Mouse (Mus musculus) heart, embryonic 13.5 days (tissue): ENCODE data around the gene Mrpl49. TPM values are rescaled to one million over a fixed set of nuclear protein-coding genes. Genes with fewer than 3 reads are reported as not detected.

ENCODE experiments used
- ATAC-seq: fragments of 200-750 bp; cut with Nextera tagmentation; 2 replicates; pipeline ENCODE4 v1.8.0; 2017; ENCODE audit warnings: moderate TSS enrichment; ENCODE audit not compliant: insufficient number of reproducible peaks, low FRiP score, low TSS enrichment; ENCODE audit errors: extremely low read depth
- H3K27ac ChIP-seq: fragments of 300-500 bp; sonication (generic); replicated peaks from 2 replicates; pipeline ENCODE4 v1.5.1; 2015; ENCODE audit warnings: moderate library complexity, mild to moderate bottlenecking, inconsistent platforms
- H3K27me3 ChIP-seq: fragments of 300-500 bp; sonication (generic); replicated peaks from 2 replicates; pipeline ENCODE4 v1.6.1; 2015; ENCODE audit warnings: mild to moderate bottlenecking, inconsistent platforms
- H3K36me3 ChIP-seq: fragments of 300-500 bp; sonication (generic); 2 replicates; pipeline ENCODE4 v1.6.1; 2015; ENCODE audit warnings: mild to moderate bottlenecking, inconsistent platforms
- H3K4me1 ChIP-seq: fragments of 300-500 bp; sonication (generic); 2 replicates; pipeline ENCODE4 v1.6.1; 2015; ENCODE audit warnings: inconsistent platforms
- H3K4me2 ChIP-seq: fragments of 300-500 bp; sonication (generic); 2 replicates; pipeline ENCODE4 v1.6.1; 2015; ENCODE audit warnings: inconsistent platforms, mild to moderate bottlenecking, moderate library complexity
- H3K4me3 ChIP-seq: fragments of 300-500 bp; sonication (generic); 2 replicates; pipeline ENCODE4 v1.5.1; 2015; ENCODE audit warnings: moderate library complexity, mild to moderate bottlenecking, inconsistent platforms
- H3K9ac ChIP-seq: fragments of 300-500 bp; sonication (generic); 2 replicates; pipeline ENCODE4 v1.6.1; 2015; ENCODE audit warnings: inconsistent platforms, mild to moderate bottlenecking, moderate library complexity
- H3K9me3 ChIP-seq: fragments of 300-500 bp; sonication (generic); 2 replicates; pipeline ENCODE4 v1.6.1; 2016; ENCODE audit warnings: inconsistent platforms
- WGBS: fragments of 180-500 bp; shearing (Covaris S2); methylation state at CpG from one replicate; pipeline ENCODE4 v1.1.7; 2015; ENCODE audit warnings: mixed read lengths; 5-methylcytosine and 5-hydroxymethylcytosine counted together
- polyA plus RNA-seq: library from polyadenylated mRNA; unstranded; fragments of >200 nt; fragmentation: Nextera tagmentation; extraction: Ambion mirVana; gene quantifications from 2 replicates; pipeline ENCODE4 v1.2.1, GENCODE M21; 2015

Mrpl49 gene
- polyA plus RNA-seq, 1 experiment from 2014 or later, result 59.8 TPM

DNA sequence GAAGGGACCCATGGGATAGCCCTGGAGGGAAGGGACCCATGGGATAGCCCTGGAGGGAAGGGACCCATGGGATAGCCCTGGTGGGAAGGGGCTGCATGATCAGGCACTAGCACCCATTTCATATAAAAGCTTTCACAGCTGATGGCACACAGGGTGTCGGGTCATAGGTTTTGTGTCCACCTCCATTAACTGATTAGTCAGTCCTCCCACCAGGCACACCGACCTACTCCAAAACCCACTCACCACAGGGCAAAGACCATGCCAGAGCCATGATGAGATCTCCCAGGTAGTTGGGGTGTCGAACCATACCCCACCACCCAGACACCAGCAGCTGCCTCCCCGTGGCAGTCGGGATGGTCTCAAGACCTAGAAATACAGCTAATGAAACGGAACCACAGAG, 5.5 kb upstream of the Mrpl49 start:
- peak overlapping the region; percentile 98; the same call in 1 of the 2 replicates for H3K9ac ChIP-seq
- H3K36me3 ChIP-seq, result peaks cover 18% of the 10 kb centered on the region
- 86% methylated on average over 6 of the region's 6 CpGs for WGBS
- no peaks in the 10 kb centered on the region for H3K9me3 ChIP-seq
- peaks cover 46% of the 10 kb centered on the region for H3K4me1 ChIP-seq
- no peak for ATAC-seq
- no peaks in the 10 kb centered on the region for H3K27me3 ChIP-seq
- H3K4me3 ChIP-seq, result no peak overlapping the region
- no peak overlapping the region for H3K27ac ChIP-seq
- H3K4me2 ChIP-seq, result peak overlapping the region; percentile 93

DNA sequence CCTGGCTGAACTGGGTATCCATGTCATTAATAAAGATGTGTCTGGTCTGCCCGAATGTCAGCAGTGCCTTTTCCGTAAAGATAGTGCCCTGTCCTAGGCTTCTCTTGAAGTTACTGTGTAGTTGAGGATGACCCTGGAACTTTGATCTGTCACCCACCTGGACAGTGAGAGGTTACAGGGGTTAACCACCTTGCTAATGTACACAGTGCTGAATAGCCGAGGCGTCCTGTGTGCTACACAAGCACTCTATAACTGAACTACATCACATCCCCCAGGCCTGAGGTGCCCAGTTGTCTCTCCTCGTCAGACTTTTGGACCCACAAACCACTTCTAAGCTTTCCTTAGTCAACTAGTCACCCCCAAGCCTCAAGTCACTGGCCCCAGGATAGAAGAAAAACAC, 4.8 kb upstream of the Mrpl49 start:
- Histone ChIP-seq H3K4me2 (peak overlapping the region; percentile 93), H3K4me3 (peak overlapping the region; percentile 91), H3K27ac (peak overlapping the region; percentile 95; the same call in 1 of the 2 replicates), H3K9me3 (no peaks in the 10 kb centered on the region), H3K27me3 (no peaks in the 10 kb centered on the region), H3K36me3 (peaks cover 18% of the 10 kb centered on the region), H3K9ac (peak overlapping the region; percentile 98), H3K4me1 (peaks cover 39% of the 10 kb centered on the region)
- no peak for ATAC-seq
- 69% methylated on average over 5 of the region's 5 CpGs for WGBS

DNA sequence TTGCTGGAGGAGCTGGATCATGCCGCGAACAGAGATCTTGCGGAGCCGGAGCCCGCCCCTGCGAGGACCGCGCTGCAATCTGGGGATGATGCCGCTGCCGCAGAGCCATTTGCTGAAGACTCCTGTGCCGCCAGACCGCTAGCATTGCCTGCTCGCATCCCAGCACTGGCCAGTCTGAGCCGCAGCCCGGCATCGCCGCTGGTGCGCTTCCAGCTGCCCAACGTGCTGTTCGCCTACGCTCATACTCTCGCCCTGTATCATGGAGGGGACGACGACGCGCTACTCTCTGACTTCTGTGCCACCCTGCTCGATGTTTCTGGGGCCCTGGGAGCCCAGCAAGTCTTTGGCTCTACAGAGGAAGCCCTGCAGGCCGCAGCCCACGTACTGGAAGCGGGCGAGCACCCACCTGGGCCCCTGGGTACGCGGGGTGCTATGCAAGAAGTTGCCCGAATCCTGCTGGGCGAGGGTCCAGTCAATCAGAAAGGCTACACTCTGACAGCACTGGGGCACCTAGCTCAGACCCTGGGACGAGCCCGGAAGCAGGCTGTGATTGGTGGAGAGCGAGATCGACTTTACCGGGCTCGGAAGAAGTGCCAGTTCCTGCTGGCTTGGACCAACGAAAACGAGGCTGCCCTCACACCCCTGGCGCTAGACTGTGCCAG, 4.2 kb upstream of the Mrpl49 start:
- Histone ChIP-seq H3K9me3 (no peaks in the 10 kb centered on the region), H3K4me2 (peak overlapping the region; percentile 93), H3K27me3 (no peaks in the 10 kb centered on the region), H3K36me3 (peaks cover 18% of the 10 kb centered on the region), H3K4me3 (peak overlapping the region; percentile 91), H3K27ac (peak overlapping the region; percentile 95), H3K9ac (peak overlapping the region; percentile 98), H3K4me1 (peaks cover 38% of the 10 kb centered on the region)
- ATAC-seq, result no peak
- 1% methylated on average over 44 of the region's 44 CpGs for WGBS

DNA sequence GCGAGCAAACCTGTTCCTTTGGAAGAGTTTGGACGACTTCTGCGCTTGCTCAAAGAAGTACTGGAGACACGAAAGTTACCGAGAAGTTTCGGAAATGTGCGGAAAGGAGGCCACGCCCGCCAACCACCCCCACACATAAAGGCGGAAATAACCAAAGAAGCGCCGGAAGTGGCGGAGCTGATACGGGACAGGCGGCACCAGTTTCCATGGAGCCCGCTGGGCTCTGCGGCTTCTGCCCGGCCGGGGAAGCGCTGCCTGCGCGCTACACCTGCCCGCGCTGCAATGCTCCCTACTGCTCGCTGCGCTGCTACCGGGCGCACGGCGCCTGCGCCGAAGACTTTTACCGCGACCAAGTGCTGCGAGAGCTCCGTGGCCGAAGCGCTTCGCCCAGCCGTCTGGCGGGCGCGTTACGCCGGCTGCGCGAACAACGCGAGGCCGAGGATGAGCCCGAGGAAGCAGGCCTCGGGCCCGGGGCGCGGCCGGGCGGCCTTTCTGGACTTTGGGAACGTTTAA, 3.5 kb upstream of the Mrpl49 start, which contains the start of gene Znhit2:
TSS of gene Znhit2 (plus strand) at position 172 of the 513 bp plus-strand sequence.
- Histone ChIP-seq H3K27ac (peak within 1 kb of the TSS; percentile 95), H3K4me1 (peaks cover 38% of the 10 kb centered on the region), H3K4me2 (peak within 1 kb of the TSS; percentile 93), H3K4me3 (peak within 1 kb of the TSS; percentile 91), H3K9me3 (no peaks in the 10 kb centered on the region), H3K27me3 (no peaks in the 10 kb centered on the region), H3K36me3 (peaks cover 18% of the 10 kb centered on the region), H3K9ac (peak within 1 kb of the TSS; percentile 98)
- WGBS, result under 1% methylated on average over 58 of the region's 58 CpGs
- ATAC-seq, result peak; percentile 54; the same call in 1 of the 2 replicates

DNA sequence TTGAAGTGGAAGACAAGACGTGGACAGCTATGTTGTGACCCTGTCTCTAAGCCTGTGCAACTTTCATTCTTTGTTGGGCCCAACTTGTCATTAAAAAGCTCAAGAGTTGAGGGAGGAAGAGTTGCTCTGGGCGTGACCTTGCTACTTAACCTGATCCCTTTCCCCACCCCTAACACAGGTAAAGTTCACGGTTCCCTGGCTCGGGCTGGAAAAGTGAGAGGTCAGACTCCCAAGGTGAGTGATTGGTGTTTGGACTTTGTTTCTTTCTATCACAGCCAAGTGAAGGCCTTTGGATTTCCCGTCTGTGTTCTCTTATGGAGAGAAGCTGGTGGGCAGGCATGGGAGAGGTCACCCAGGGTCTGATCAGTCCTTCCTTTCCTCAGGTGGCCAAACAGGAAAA, 1.4 kb upstream of the Mrpl49 start:
- peak overlapping the region; percentile 80 for H3K4me2 ChIP-seq

DNA sequence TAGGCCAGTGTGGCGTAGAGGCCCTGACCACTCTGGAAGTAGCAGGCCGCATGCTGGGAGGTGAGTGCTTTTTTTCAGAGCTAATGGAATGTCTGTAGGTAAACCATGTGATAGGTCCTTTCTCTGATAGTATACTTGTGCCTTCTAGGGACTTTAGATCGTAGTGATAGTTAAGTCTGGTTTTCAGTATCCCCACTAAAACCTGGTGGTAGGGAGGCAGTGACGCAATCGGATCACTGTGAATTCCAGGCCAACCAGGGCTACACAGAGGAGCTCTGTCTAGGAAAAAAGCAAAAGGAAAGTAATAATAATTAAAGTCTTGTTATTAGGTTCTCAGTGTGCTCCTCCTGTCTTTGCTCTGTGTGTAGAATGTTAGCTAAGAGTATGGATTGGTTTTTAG, 928 bp upstream of the Mrpl49 start:
- Histone ChIP-seq H3K9ac (peak overlapping the region; percentile 96), H3K4me1 (peaks cover 45% of the 10 kb centered on the region), H3K9me3 (no peaks in the 10 kb centered on the region), H3K36me3 (peaks cover 42% of the 10 kb centered on the region), H3K27ac (peak overlapping the region; percentile 75), H3K27me3 (no peaks in the 10 kb centered on the region), H3K4me3 (peak overlapping the region; percentile 69), H3K4me2 (peak overlapping the region; percentile 80)
- 28% methylated on average over 5 of the region's 5 CpGs for WGBS
- ATAC-seq, result no peak

More for the DNA sequence above, 1.4 kb upstream of the Mrpl49 start:
- H3K36me3 ChIP-seq, result peaks cover 37% of the 10 kb centered on the region
- H3K27me3 ChIP-seq, result no peaks in the 10 kb centered on the region
- no peaks in the 10 kb centered on the region for H3K9me3 ChIP-seq
- H3K4me1 ChIP-seq, result peaks cover 45% of the 10 kb centered on the region
- WGBS, result 74% methylated on average over 5 of the region's 5 CpGs
- no peak for ATAC-seq
- 0 out of 2 replicates have a peak overlapping the region, but pooled peaks have one; percentile 75 for H3K27ac ChIP-seq
- H3K9ac ChIP-seq, result peak overlapping the region; percentile 96
- H3K4me3 ChIP-seq, result peak overlapping the region; percentile 69

DNA sequence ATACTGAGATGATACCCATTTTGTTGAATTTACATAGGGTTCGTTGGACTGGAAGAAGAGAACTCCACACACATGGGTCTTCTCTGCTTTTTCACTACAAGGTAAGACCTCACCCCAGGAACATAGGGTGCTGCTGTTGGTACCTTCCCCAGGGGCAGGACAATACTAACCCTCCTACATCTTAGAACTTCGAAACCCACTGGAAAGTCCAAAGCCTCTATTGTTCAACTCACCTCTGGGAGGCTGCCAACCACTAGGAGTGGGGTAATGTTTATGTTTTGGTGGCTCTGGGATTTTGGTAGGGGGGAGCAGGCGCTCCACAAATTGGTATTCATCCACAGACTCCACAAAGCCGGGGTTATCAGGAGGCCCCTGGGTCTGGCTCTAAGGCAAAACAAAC, 889 bp downstream of the Mrpl49 start:
- ATAC-seq, result no peak
- peaks cover 60% of the 10 kb centered on the region for H3K36me3 ChIP-seq
- H3K4me1 ChIP-seq, result peaks cover 35% of the 10 kb centered on the region
- H3K4me2 ChIP-seq, result peak overlapping the region; percentile 87
- no peaks in the 10 kb centered on the region for H3K27me3 ChIP-seq
- H3K9me3 ChIP-seq, result no peaks in the 10 kb centered on the region
- H3K4me3 ChIP-seq, result peak overlapping the region; percentile 69
- 59% methylated on average over 4 of the region's 4 CpGs for WGBS
- H3K9ac ChIP-seq, result peak overlapping the region; percentile 95
- no peak overlapping the region for H3K27ac ChIP-seq

DNA sequence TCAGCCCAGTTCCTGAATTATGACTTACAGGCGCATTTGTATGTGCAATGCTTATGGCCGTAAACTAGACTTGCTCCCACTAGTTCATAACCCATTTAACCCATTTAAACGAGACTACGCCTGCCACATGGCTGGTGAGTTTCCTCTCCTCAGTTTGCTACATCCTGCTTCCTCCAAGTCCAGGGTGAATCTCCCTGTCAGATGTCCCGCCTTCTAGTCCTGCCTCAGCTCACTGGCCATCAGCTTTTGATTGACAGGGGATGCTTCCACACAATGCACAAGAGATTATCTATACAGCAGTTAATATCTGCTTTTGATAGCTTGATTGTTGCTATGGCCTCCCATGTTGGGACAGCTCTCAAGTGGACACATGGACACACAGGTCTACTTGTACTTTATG, 3.3 kb downstream of the Mrpl49 start:
- H3K9ac ChIP-seq, result no peak overlapping the region; the same call in 1 of the 2 replicates
- peaks cover 74% of the 10 kb centered on the region for H3K36me3 ChIP-seq
- ATAC-seq, result no peak
- H3K27me3 ChIP-seq, result no peaks in the 10 kb centered on the region
- peaks cover 30% of the 10 kb centered on the region for H3K4me1 ChIP-seq
- H3K9me3 ChIP-seq, result no peaks in the 10 kb centered on the region
- no peak overlapping the region for H3K4me3 ChIP-seq
- H3K27ac ChIP-seq, result no peak overlapping the region
- no peak overlapping the region for H3K4me2 ChIP-seq
- 85% methylated on average over 5 of the region's 5 CpGs for WGBS

DNA sequence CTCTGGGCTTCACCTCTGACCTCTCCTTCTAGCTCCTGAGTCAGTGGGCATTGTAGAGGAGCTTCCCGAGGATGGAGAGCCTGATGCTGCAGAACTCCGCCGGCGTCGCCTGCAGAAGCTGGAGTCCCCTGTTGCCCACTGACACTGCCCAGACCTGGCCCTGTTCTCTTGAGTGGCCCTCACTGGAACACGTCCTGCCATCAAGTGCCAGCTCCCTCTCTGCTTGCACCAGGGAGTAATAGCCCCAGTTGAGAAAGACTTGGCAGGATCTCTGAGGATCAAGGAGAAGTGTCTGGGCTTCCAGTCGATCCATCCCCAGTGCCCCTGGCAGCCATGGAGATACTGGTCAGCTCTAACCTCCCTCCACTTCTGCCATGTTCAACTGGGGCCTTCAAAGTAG, 5.1 kb downstream of the Mrpl49 start:
- Histone ChIP-seq H3K4me2 (no peak overlapping the region), H3K4me1 (peaks cover 35% of the 10 kb centered on the region), H3K4me3 (no peak overlapping the region), H3K27ac (no peak overlapping the region), H3K27me3 (no peaks in the 10 kb centered on the region), H3K9me3 (no peaks in the 10 kb centered on the region), H3K36me3 (peaks cover 78% of the 10 kb centered on the region), H3K9ac (no peak overlapping the region)
- no peak for ATAC-seq
- 71% methylated on average over 7 of the region's 7 CpGs for WGBS

DNA sequence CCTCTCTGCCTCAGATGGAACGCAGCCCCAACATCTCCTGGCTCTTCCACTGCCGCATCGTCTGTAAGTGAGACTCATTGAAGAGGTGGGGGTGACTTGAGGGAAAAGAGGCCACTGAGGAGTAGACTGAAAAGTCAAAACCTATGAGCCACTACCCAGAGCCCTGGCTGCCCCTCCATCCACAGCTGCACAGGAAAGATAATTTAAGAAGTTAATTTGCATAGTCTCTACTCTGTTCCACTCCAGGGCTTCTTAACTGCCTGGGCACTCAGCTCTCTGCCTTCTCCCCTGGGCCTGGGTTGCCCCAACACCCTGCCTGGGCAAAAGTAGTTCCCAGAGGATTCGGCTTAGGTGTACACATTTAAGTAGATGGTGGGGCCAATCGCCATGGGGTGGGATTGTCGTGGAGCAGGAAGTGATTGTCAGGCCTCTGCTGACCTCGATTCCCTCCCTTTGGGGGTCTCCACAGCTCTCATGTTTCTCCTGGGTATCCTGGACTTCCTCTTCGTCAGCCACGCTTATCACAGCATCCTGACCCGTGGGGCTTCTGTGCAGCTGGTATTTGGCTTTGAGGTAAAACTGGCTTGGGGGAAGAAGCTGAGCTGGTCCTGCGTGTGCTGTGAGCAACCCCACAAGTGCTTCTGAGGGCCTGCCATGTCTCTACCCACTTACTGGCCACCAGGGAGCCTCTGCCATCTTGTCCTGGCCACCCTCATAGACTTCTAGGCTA, 8.7 kb downstream of the Mrpl49 start:
- H3K9me3 ChIP-seq, result no peaks in the 10 kb centered on the region
- H3K36me3 ChIP-seq, result peaks cover 58% of the 10 kb centered on the region
- H3K4me3 ChIP-seq, result 0 out of 2 replicates have a peak overlapping the region, but pooled peaks have one; percentile 2
- no peaks in the 10 kb centered on the region for H3K27me3 ChIP-seq
- H3K4me1 ChIP-seq, result peaks cover 29% of the 10 kb centered on the region
- 81% methylated on average over 11 of the region's 11 CpGs for WGBS
- ATAC-seq, result no peak
- no peak overlapping the region for H3K27ac ChIP-seq
- peak overlapping the region; percentile 40; the same call in 1 of the 2 replicates for H3K9ac ChIP-seq
- no peak overlapping the region; the same call in 1 of the 2 replicates for H3K4me2 ChIP-seq

DNA sequence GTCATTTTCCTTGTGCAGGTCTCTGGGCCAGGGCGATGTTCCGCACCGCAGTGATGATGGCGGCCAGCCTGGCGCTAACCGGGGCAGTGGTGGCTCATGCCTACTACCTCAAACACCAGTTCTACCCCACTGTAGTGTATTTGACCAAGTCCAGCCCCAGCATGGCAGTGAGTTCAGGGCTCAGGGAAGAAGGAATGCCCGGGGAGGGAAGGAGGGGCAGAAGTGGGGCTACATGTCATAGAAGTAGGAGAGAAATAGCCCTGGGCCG, 9.8 kb downstream of the Mrpl49 start:
- peak overlapping the region; percentile 99; the same call in 1 of the 2 replicates for H3K27ac ChIP-seq
- peak overlapping the region; percentile 96 for H3K4me3 ChIP-seq
- peaks cover 48% of the 10 kb centered on the region for H3K36me3 ChIP-seq
- H3K9ac ChIP-seq, result peak overlapping the region; percentile 96
- H3K27me3 ChIP-seq, result no peaks in the 10 kb centered on the region
- H3K9me3 ChIP-seq, result no peaks in the 10 kb centered on the region
- 80% methylated on average over 8 of the region's 8 CpGs for WGBS
- H3K4me1 ChIP-seq, result peaks cover 29% of the 10 kb centered on the region
- H3K4me2 ChIP-seq, result peak overlapping the region; percentile 99
- ATAC-seq, result no peak
